Mouse (Mus musculus) forebrain, embryonic 14.5 days (tissue): ENCODE measurements around the gene Eif3g. TPM values are rescaled to one million over a fixed set of nuclear protein-coding genes. Genes with fewer than 3 reads are reported as not detected.

Experiments
- ATAC-seq: fragments of 200-750 bp; cut with Nextera tagmentation; 2 replicates; pipeline ENCODE4 v1.8.0; 2017; ENCODE audit warnings: mild to moderate bottlenecking, moderate library complexity
- DNase-seq: peaks from one replicate; pipeline ENCODE4 v3.0.0-alpha.2; 2015; ENCODE audit warnings: low spot score
- H3K27ac ChIP-seq: fragments of 300-500 bp; sonication (generic); 2 replicates; pipeline ENCODE4 v1.5.1; 2014; ENCODE audit warnings: low read depth, mild to moderate bottlenecking, control low read depth, low read length, moderate library complexity
- H3K27me3 ChIP-seq: fragments of 300-500 bp; sonication (generic); replicated peaks from 2 replicates; pipeline ENCODE4 v1.6.1; 2014; ENCODE audit warnings: low read length, control low read depth, mixed read lengths; ENCODE audit not compliant: control insufficient read depth, insufficient read depth
- H3K36me3 ChIP-seq: fragments of 300-500 bp; sonication (generic); 2 replicates; pipeline ENCODE4 v1.6.1; 2014; ENCODE audit warnings: low read length, control low read depth; ENCODE audit not compliant: control insufficient read depth, insufficient read depth
- H3K4me1 ChIP-seq: fragments of 300-500 bp; sonication (generic); 2 replicates; pipeline ENCODE4 v1.6.1; 2014; ENCODE audit warnings: antibody characterized with exemption, low read length, control low read depth; ENCODE audit not compliant: control insufficient read depth, insufficient read depth
- H3K4me2 ChIP-seq: fragments of 300-500 bp; sonication (generic); 2 replicates; pipeline ENCODE4 v1.6.1; 2014; ENCODE audit warnings: mild to moderate bottlenecking, control low read depth, low read length
- H3K4me3 ChIP-seq: fragments of 300-500 bp; sonication (generic); 2 replicates; pipeline ENCODE4 v1.5.1; 2014; ENCODE audit warnings: low read depth, low read length, control low read depth
- H3K9ac ChIP-seq: fragments of 300-500 bp; sonication (generic); 2 replicates; pipeline ENCODE4 v1.6.1; 2014; ENCODE audit warnings: mild to moderate bottlenecking, low read length, control low read depth, moderate library complexity
- H3K9me3 ChIP-seq: fragments of 300-500 bp; sonication (generic); replicated peaks from 2 replicates; pipeline ENCODE4 v1.6.1; 2016; ENCODE audit warnings: low read length, control low read depth, mixed read lengths; ENCODE audit not compliant: control insufficient read depth
- WGBS: fragments of 180-500 bp; shearing (Covaris S2); extraction: QIAGEN DNeasy Blood & Tissue Kit; methylation state at CpG from one replicate; pipeline ENCODE4 v1.1.7; 2014; 5-methylcytosine and 5-hydroxymethylcytosine counted together
- polyA plus RNA-seq: library from polyadenylated mRNA; unstranded; fragments of >200 nt; fragmentation: Nextera tagmentation; extraction: Ambion mirVana; gene quantifications from 2 replicates; pipeline ENCODE4 v1.2.1, GENCODE M21; 2014

Eif3g gene
- polyA plus RNA-seq = 264 and 269 TPM in 2 replicates

DNA sequence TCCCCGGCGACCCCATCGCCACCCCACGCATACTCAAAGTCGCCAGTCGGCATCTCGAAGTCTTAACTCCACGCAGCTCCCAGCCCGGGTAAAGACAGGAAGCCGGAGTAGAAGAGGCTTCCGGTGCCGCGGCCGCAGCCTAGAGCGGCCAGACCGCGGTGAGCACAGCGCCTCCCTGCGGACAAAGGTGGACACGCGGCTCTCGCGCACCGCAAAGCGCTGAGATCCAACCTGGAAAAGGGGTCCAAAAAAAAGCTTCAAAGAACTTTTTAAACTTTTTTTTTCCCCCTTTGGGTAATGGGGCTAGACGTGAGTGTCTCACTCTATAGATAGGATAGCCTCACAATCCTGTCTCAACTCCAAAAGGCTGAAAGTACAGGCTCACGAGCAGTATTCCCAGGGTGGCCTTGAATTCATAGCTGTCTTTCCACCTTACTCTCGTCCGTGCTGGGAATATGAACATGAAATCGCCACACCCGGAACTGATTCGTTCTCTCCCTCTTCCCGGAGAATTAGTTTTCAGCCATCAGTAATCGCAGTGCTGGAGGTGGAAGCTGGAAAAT, at the start of gene Eif3g:
Eif3g (minus strand) TSS at position 113 of the 563 bp plus-strand sequence.
- Histone ChIP-seq H3K9me3 (no peaks in the 10 kb centered on the region), H3K4me1 (peaks cover 9% of the 10 kb centered on the region), H3K27ac (no peak within 1 kb of the TSS), H3K4me2 (peak within 1 kb of the TSS; percentile 98), H3K4me3 (peak within 1 kb of the TSS; percentile 94), H3K27me3 (no peaks in the 10 kb centered on the region), H3K36me3 (peaks cover 37% of the 10 kb centered on the region), H3K9ac (peak within 1 kb of the TSS; percentile 90)
- WGBS = 6% methylated on average over 31 of the region's 34 CpGs
- DNase-seq (peak; percentile 92), ATAC-seq (peak; percentile 92)

DNA sequence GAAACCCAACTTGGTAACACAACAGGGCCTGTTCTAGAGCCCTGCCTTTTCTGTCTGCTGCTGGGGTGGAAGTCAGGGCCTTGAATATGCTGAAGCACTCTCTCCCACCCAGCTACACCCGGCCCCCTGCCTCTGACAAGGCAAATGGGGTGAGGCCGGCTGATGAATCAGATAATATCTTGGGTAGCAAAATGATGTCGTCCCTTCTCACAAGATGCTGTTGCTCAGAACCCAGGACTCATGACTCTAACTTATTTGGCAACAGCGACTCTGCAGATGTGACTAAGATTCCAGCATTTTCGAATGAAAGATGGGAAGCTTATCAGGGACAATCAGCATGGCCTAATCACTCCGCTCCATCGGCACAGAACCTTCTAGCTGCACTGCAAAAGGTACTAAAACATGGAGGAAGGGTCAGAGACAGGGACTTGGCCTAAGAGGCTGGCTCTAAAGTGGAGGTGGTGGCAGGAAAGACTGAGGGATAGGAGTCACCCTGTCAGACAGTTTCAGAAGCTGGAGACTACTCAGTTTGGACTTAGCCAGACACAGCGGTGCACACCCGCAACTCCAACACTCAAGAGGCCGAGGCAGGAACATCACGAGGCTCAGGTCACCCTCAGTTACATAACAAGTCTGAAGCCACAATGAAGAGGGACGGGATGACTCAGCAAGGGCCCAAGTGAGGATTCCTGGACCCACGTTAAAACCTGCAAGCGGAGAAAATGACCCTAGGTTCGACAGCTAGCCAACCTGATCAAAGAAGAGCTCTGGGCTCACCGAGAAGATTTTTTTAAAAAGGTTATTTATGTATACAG, 47.9 kb upstream of the Eif3g start:
- Histone ChIP-seq H3K4me2 (no peak overlapping the region), H3K9ac (no peak overlapping the region), H3K4me3 (no peak overlapping the region), H3K36me3 (peaks cover 14% of the 10 kb centered on the region), H3K27me3 (no peaks in the 10 kb centered on the region), H3K4me1 (peaks cover 6% of the 10 kb centered on the region; the same call in 1 of the 2 replicates), H3K9me3 (no peaks in the 10 kb centered on the region), H3K27ac (no peak overlapping the region)
- 88% methylated on average over 16 of the region's 16 CpGs for WGBS
- DNase-seq (no peak), ATAC-seq (no peak)

DNA sequence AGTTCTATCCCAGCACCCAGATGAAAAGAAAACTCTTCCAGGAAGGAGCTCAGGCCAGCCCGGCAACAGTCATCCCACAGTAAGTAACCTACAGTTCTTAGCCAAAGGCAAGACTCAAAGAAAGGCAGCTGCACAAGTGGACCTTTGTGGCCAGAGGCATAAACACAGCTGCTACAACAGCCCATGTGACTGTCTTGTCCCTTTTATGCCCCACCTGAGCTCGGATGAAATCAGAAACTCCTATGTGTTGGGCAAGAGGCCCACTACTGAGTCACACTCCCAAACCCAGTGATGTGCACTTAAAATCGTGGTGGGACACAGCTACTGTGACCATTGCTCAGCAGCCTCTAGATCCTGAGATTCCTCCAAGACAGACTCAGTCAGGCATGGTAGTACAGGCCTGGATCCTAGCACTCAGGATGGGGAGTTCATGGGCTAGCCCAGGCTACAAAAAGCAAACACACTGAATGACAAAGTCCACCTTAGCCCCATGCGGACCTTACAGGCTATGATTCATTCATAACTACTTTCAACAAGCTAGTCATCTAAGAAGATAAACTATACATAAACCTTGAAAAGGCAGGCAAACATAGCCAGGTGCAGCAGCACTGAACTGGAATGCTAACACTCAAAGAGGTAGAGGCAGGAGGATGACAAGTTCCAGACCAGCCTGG, 46.4 kb upstream of the Eif3g start:
- Histone ChIP-seq H3K36me3 (peaks cover 26% of the 10 kb centered on the region), H3K4me2 (no peak overlapping the region), H3K9me3 (no peaks in the 10 kb centered on the region), H3K4me1 (no peaks in the 10 kb centered on the region), H3K9ac (no peak overlapping the region), H3K4me3 (no peak overlapping the region), H3K27ac (no peak overlapping the region), H3K27me3 (no peaks in the 10 kb centered on the region)
- 69% methylated on average over 4 of the region's 4 CpGs for whole genome bisulfite sequencing
- ATAC-seq = no peak
- DNase-seq = no peak

DNA sequence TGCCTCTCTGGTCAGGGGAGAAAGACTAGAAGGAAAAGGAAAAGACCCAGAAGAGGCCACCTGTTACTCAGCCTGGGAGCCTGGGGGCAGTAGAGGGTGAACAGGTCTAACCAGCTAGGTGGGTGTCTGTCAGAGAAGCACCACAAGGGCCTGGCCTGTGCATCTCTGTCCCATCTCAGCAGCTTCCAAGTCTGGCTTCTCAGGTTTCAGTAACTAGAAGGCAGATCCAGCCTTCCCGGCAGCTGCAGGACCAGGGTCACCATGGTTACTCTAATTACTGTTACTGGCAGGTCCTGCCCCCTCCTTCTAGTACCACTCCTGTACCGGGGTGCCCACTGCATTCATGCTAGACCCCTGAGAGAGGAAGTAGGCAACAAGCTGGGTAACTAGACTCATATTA, 45.5 kb upstream of the Eif3g start:
- H3K4me1 ChIP-seq = no peaks in the 10 kb centered on the region
- no peaks in the 10 kb centered on the region for H3K27me3 ChIP-seq
- H3K4me3 ChIP-seq = no peak overlapping the region
- no peak overlapping the region for H3K4me2 ChIP-seq
- 3% methylated on average over 2 of the region's 2 CpGs for WGBS
- DNase-seq = peak; percentile 27
- peaks cover 35% of the 10 kb centered on the region for H3K36me3 ChIP-seq
- no peak overlapping the region for H3K9ac ChIP-seq
- H3K27ac ChIP-seq = no peak overlapping the region
- no peaks in the 10 kb centered on the region for H3K9me3 ChIP-seq
- ATAC-seq = peak; percentile 32; the same call in 1 of the 2 replicates

DNA sequence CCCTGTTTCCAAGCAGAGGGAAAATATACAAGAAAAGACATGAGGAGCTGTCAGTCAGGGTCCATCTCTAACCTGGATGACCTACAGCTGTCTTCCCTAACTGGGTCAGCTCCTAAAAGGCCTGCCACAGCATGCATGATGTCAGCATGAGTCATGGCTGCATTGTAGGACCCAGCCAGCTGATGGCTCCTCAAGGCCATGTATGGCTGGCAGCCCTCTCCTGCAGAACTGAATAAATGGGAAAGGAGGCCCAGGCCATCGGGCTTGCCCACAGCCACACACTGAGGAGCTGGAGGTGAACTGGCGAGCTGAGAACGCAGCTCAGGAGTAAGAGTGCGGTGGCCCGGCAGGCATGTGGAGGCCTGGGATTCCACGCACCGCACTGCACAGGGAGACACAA, 45.0 kb upstream of the Eif3g start:
- Histone ChIP-seq H3K4me3 (no peak overlapping the region), H3K9me3 (no peaks in the 10 kb centered on the region), H3K4me1 (no peaks in the 10 kb centered on the region), H3K4me2 (no peak overlapping the region), H3K9ac (no peak overlapping the region), H3K27me3 (no peaks in the 10 kb centered on the region), H3K27ac (no peak overlapping the region), H3K36me3 (peaks cover 40% of the 10 kb centered on the region)
- ATAC-seq (no peak), DNase-seq (no peak)
- WGBS = 92% methylated on average over 7 of the region's 7 CpGs

DNA sequence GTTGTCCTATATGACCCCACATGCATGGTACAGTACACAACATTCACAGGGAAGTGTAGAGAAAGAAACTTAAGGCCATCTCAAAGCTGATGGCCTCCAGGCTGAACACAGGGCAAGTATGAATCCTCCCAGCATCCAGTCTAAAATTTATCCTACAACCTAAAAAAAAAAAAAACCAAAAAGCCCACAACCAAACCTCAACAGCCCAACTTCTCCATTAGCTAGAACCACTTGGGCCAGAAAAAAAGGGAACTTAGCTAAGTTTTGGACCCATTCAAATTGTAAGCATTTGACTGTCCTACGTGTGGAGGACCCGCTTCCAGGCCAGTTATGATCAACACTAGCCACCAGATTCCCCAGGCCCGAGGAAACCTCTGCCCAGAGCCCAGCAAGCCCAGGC, 24.8 kb upstream of the Eif3g start:
- H3K27me3 ChIP-seq = no peaks in the 10 kb centered on the region
- no peak overlapping the region for H3K9ac ChIP-seq
- H3K27ac ChIP-seq = no peak overlapping the region
- DNase-seq (no peak), ATAC-seq (no peak)
- no peaks in the 10 kb centered on the region for H3K4me1 ChIP-seq
- no peaks in the 10 kb centered on the region for H3K9me3 ChIP-seq
- WGBS = 93% methylated on average over 3 of the region's 3 CpGs
- H3K4me3 ChIP-seq = no peak overlapping the region
- no peak overlapping the region for H3K4me2 ChIP-seq
- peaks cover 99% of the 10 kb centered on the region for H3K36me3 ChIP-seq

DNA sequence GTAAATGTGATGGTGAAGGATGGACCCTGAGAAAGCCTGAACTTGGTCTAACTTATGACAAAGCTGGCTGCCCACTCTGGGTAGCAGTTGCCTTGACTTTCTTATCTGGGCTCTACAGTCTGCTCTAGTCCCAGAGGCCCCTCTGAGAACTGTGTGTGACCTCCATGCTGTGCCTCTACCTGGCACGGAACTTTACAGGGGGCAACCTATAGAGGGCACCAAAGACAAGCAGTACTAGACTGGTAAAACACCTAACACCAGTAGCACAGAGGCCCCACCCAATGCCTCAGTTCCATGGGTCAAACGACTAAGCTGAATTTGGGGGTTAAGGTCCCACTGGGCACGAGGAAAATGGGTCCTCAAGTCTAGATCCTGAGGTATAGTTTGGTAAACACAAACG, 17.7 kb upstream of the Eif3g start:
- no peaks in the 10 kb centered on the region for H3K4me1 ChIP-seq
- ATAC-seq (no peak), DNase-seq (no peak)
- no peaks in the 10 kb centered on the region for H3K27me3 ChIP-seq
- no peaks in the 10 kb centered on the region for H3K9me3 ChIP-seq
- no peak overlapping the region for H3K4me3 ChIP-seq
- no peak overlapping the region for H3K4me2 ChIP-seq
- H3K9ac ChIP-seq = no peak overlapping the region
- H3K27ac ChIP-seq = no peak overlapping the region
- peaks cover 100% of the 10 kb centered on the region for H3K36me3 ChIP-seq
- WGBS = 87% methylated on average over 4 of the region's 4 CpGs

DNA sequence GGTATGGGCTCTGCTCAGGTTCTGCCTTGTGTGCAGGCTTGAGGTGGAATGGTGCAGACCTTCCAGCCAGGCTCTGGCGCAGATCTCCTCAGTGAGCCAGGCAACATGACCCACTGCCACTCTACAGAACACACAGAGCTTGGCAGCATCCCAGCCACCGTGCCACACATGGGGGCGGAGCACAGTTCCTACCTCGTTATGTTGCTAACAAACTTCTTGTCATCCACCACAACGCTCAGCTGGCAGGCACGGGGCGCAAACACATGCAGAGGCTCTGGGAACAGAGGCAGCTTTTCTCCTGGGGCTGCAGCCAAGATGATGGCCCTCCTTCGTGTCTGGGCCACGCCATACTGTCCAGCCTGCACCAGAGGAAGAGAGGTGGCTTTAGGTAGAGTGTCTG, 11.5 kb upstream of the Eif3g start:
- Histone ChIP-seq H3K4me2 (no peak overlapping the region), H3K9ac (no peak overlapping the region), H3K9me3 (no peaks in the 10 kb centered on the region), H3K27me3 (no peaks in the 10 kb centered on the region), H3K36me3 (peaks cover 100% of the 10 kb centered on the region), H3K27ac (no peak overlapping the region), H3K4me3 (no peak overlapping the region), H3K4me1 (no peaks in the 10 kb centered on the region)
- WGBS = 65% methylated on average over 9 of the region's 9 CpGs
- no peak for DNase-seq
- no peak for ATAC-seq

DNA sequence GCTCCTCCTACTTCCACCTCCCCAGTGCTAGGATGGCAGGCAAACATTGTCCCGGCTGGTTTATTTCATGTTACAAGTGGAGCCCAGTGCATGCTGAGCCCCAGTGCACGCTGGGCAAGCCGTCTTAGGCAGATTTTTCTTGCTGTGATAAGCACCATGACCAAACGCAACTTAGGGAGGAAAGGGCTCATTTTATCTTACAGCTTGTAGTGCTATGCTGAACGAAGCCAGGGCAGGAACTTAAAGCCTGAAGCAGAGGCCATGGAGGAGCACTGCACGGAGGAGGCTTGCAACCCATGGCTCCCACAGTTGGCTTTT, 3.7 kb upstream of the Eif3g start:
- 49% methylated on average over 6 of the region's 6 CpGs for WGBS
- no peak overlapping the region for H3K4me3 ChIP-seq
- no peaks in the 10 kb centered on the region for H3K27me3 ChIP-seq
- ATAC-seq = no peak
- H3K9ac ChIP-seq = 0 out of 2 replicates have a peak overlapping the region, but pooled peaks have one; percentile 17
- H3K27ac ChIP-seq = no peak overlapping the region
- peaks cover 29% of the 10 kb centered on the region for H3K36me3 ChIP-seq
- H3K4me2 ChIP-seq = no peak overlapping the region
- H3K4me1 ChIP-seq = peaks cover 9% of the 10 kb centered on the region
- DNase-seq = no peak
- no peaks in the 10 kb centered on the region for H3K9me3 ChIP-seq
